Mouse (Mus musculus) testis, adult 2 months (tissue): Measurements from ENCODE around the gene Ifnlr1. TPM values are rescaled to one million over a fixed set of nuclear protein-coding genes. Genes with fewer than 3 reads are reported as not detected.

ENCODE experiments used
- H3K27ac ChIP-seq: fragments of 200-500 bp; 2 replicates; pipeline ENCODE4 v1.5.1; 2012; ENCODE audit warnings: low read depth, low read length; ENCODE audit not compliant: control insufficient read depth, insufficient read depth
- H3K27me3 ChIP-seq: fragments of 200-500 bp; 2 replicates; pipeline ENCODE4 v1.6.1; 2012; ENCODE audit warnings: mild to moderate bottlenecking, low read length, moderate library complexity; ENCODE audit not compliant: control insufficient read depth, insufficient read depth
- H3K36me3 ChIP-seq: fragments of 200-500 bp; 2 replicates; pipeline ENCODE4 v1.6.1; 2012; ENCODE audit warnings: mild to moderate bottlenecking, low read length; ENCODE audit not compliant: control insufficient read depth, insufficient read depth
- H3K4me1 ChIP-seq: fragments of 200-500 bp; 2 replicates; pipeline ENCODE4 v1.6.1; 2012; ENCODE audit warnings: low read length; ENCODE audit not compliant: control insufficient read depth, insufficient read depth
- H3K4me3 ChIP-seq: fragments of 200-500 bp; 2 replicates; pipeline ENCODE4 v1.5.1; 2012; ENCODE audit warnings: low read depth, mild to moderate bottlenecking, low read length, moderate library complexity, mixed read lengths; ENCODE audit not compliant: control insufficient read depth
- CTCF ChIP-seq: fragments of 200-500 bp; IDR thresholded peaks from 2 replicates; pipeline ENCODE4 v1.5.1; 2012; ENCODE audit warnings: low read depth, mild to moderate bottlenecking, inconsistent platforms, low read length, moderate library complexity; ENCODE audit not compliant: control insufficient read depth, insufficient read depth, insufficient replicate concordance
- POLR2A ChIP-seq: fragments of 200-500 bp; IDR thresholded peaks from 2 replicates; pipeline ENCODE4 v1.6.1; 2012; ENCODE audit warnings: low read depth, mild to moderate bottlenecking, inconsistent platforms, low read length, moderate library complexity; ENCODE audit not compliant: control insufficient read depth
- polyA plus RNA-seq: library from polyadenylated mRNA; depleted of rRNA; stranded (reverse); fragments of >200 nt; gene quantifications from 2 replicates; pipeline ENCODE4 v1.2.3, GENCODE M21; 2012

Gene Ifnlr1
- polyA plus RNA-seq, 1 experiment = 0.43 TPM

DNA sequence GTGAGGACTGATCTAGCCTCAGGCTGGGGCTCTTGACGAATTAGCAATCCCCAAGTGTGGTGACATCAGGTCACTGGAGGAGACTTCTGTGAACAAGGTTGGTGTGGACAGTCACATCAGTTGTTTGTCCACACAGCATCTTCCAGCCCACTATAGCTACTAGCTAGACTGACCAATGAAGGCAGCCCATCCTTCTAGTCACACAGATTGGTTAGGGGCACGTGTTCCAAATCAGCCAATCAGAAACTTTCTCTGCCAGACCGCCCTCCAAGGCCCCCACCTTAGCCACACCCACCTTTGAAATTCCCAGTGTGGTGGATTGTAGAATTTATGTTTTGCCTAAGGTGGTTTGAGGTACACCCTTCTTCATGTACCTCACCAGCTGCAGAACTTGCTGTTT is 12.6 kb upstream of the Ifnlr1 start:
- no peak overlapping the region for H3K27ac ChIP-seq
- H3K36me3 ChIP-seq = no peaks in the 10 kb centered on the region
- TF ChIP-seq POLR2A = no peak
- no peak for TF ChIP-seq CTCF
- H3K4me3 ChIP-seq = peak overlapping the region; percentile 58; the same call in 1 of the 2 replicates
- peaks cover 9% of the 10 kb centered on the region for H3K4me1 ChIP-seq
- H3K27me3 ChIP-seq = no peaks in the 10 kb centered on the region

DNA sequence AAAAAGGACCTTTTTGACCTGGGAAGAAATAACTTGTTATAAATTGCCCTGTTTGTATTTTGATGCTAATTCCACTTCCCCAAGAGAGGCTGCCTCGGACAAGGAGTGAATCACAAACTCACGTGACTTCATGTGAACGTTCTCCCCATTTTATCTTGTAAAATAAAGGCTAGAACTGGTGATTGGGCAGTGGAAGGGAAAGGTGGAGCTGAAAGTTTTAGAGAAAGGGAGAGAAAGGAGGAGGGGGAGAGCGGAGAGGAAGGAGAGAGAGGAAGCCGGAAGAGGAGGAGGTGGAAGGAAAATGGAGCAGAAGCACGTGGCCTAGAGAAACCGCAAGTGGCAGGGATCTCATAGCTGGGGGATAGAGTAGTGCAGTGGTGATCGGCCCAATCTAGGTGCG is 11.1 kb upstream of the Ifnlr1 start:
- H3K4me1 ChIP-seq = peaks cover 9% of the 10 kb centered on the region
- no peaks in the 10 kb centered on the region for H3K36me3 ChIP-seq
- no peaks in the 10 kb centered on the region for H3K27me3 ChIP-seq
- no peak overlapping the region for H3K4me3 ChIP-seq
- no peak for TF ChIP-seq CTCF
- no peak for TF ChIP-seq POLR2A
- no peak overlapping the region for H3K27ac ChIP-seq

DNA sequence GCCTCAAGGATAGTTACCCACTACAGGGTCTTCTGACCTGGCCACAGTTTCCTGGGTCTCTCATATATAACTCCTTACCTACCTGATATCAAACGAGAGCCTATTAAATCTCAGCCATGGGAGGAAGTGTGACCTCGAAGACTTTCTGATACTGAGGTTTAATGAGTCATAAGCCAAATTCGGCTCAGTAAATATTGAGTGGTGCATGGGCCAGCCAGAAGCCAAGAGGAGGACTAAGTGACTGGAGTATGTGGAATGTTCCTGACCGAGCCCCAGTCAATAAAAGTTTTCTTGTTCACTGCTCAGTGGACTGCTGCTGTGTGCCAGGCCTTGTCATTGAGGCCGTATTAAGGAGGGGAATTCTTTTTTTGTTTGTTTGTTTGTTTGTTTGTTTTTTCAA is 9.6 kb upstream of the Ifnlr1 start:
- Histone ChIP-seq H3K27me3 (no peaks in the 10 kb centered on the region), H3K27ac (no peak overlapping the region), H3K4me3 (no peak overlapping the region), H3K4me1 (peaks cover 9% of the 10 kb centered on the region), H3K36me3 (no peaks in the 10 kb centered on the region)
- TF ChIP-seq CTCF (no peak), POLR2A (no peak)

DNA sequence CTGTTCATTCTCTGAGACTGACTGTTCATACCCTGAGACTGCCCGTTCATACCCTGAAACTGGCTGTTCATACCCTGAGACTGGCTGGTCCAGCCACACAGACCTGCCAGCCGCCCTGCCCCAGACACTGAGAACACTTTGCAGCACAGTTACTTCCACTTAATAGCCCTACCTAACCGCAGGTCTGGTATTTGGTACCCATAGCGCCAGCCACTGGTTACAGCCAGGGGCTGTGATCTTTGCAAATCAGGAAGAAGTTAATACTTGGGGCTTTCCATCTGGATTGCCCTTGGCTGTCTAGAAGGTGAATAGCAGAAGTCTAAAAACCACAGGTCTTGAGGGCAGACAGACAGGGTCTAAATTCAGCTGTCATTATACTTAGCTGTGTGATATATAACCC is 6.8 kb upstream of the Ifnlr1 start:
- Histone ChIP-seq H3K4me1 (peaks cover 2% of the 10 kb centered on the region; the same call in 1 of the 2 replicates), H3K36me3 (no peaks in the 10 kb centered on the region), H3K27ac (no peak overlapping the region), H3K4me3 (no peak overlapping the region), H3K27me3 (no peaks in the 10 kb centered on the region)
- TF ChIP-seq POLR2A (no peak), CTCF (no peak)

DNA sequence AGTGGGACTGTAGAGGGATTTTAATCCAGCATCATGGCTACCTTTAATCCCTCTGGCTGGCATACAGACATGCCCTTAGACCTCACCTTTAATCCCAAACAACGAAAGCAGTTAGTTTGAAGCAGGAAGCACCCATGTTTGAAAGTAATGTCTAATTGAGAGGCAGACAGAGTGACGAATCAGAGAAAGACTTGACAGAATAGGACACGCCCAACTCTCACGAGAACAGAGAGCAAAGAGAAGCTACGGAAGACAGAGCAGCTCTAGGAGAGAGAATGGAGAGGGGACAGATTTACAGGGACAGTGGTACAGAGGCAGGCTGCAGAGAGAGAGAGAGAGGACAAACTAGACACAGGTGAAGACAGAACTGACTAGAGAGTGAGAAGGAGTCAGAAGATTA is 4.3 kb upstream of the Ifnlr1 start:
- no peak for TF ChIP-seq CTCF
- TF ChIP-seq POLR2A = no peak
- Histone ChIP-seq H3K4me3 (no peak overlapping the region), H3K36me3 (no peaks in the 10 kb centered on the region), H3K4me1 (peaks cover 13% of the 10 kb centered on the region), H3K27me3 (peaks cover 9% of the 10 kb centered on the region), H3K27ac (no peak overlapping the region)

DNA sequence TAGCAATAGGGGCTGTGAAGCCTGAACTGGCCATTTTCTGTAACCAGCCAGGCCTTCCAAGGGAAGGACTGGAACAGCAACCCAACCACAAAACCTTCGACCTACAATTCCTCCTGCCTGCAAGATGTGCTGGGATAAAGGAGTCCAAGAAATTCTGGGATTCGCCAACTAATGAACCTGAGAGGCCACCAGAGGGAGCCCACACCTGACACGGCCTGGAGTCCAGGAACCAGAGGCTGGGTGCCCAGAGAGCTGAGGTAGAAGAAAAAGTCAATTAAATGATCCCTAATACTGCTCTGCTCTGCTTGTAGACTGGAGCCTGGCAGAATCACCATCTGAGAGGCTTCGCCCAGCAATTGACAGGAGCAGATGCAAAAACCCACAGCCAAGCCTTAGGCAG is 2.5 kb upstream of the Ifnlr1 start:
- peaks cover 15% of the 10 kb centered on the region for H3K4me1 ChIP-seq
- TF ChIP-seq POLR2A (no peak), CTCF (0 out of 2 replicates have a peak, but pooled peaks have one; percentile 3)
- no peak overlapping the region for H3K4me3 ChIP-seq
- H3K27ac ChIP-seq = no peak overlapping the region
- H3K27me3 ChIP-seq = peaks cover 15% of the 10 kb centered on the region
- H3K36me3 ChIP-seq = no peaks in the 10 kb centered on the region

DNA sequence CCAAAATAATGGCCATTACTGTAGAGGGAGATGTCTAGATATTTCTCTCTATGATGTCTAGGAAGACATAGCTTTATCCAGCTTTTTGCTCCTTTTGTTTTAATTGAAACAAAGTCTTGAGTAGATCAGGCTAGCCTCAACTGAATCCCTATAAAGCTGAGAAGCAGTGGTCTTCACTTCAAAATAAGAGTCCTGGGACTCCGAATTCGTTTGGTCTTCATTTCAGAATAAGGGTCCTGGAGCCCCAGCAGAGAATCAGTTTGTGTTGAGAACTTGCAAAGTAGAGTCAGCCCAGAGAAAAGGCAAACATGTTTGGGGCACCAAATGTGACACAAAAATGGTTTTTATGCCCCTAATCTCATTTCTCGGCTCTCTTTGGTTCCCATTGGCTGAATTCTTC is 1.4 kb upstream of the Ifnlr1 start:
- H3K36me3 ChIP-seq = no peaks in the 10 kb centered on the region
- peaks cover 15% of the 10 kb centered on the region for H3K4me1 ChIP-seq
- TF ChIP-seq CTCF (no peak), POLR2A (no peak)
- H3K27ac ChIP-seq = no peak overlapping the region
- peaks cover 15% of the 10 kb centered on the region for H3K27me3 ChIP-seq
- H3K4me3 ChIP-seq = no peak overlapping the region

DNA sequence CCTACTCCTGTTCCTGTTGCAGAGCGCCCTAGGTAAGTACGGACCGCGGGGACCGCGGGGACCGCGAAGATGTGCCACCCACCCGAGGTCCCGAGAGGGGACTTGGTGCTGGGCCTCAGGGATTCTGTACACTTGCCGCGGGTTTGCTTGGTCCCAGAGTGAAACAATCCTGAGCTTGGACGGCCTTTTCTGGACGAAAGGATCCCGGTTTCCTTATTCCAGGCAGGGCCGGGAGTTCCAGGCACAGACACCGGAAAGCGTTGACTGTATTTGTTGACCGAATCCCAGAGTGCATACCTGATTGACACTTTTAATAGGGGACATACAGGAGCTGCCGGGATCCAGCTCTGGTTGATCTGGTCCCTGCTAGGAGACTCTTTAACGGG is 474 bp downstream of the Ifnlr1 start:
- Histone ChIP-seq H3K27me3 (peaks cover 15% of the 10 kb centered on the region), H3K4me1 (peaks cover 15% of the 10 kb centered on the region), H3K4me3 (peak overlapping the region; percentile 68), H3K27ac (no peak overlapping the region), H3K36me3 (no peaks in the 10 kb centered on the region)
- no peak for TF ChIP-seq CTCF
- no peak for TF ChIP-seq POLR2A

DNA sequence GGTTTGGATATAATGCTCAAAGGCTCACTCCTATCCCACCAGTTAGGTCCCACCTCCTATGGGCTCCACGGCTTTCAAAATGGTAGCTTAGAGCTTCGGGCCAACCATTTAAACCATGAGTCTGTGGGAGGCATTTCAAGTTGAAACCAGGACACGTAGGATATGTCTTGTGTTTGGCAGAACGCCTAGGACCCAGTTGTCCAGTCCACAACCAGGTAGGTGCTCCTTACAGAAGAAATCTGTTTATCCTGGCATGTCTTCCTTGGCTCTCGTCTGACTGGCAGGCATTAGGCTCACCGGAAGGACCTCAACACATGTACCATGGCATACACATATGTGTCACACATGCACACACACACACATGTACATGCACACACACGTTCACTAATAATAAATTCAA is 3.7 kb downstream of the Ifnlr1 start:
- no peak for TF ChIP-seq POLR2A
- no peak for TF ChIP-seq CTCF
- H3K4me3 ChIP-seq = no peak overlapping the region
- no peak overlapping the region for H3K27ac ChIP-seq
- H3K27me3 ChIP-seq = peaks cover 15% of the 10 kb centered on the region
- peaks cover 13% of the 10 kb centered on the region for H3K4me1 ChIP-seq
- no peaks in the 10 kb centered on the region for H3K36me3 ChIP-seq
